Mouse (Mus musculus) heart, embryonic 10.5 days (tissue): ENCODE measurements around the gene Kctd11. TPM values are rescaled to one million over a fixed set of nuclear protein-coding genes. Genes with fewer than 3 reads are reported as not detected.

Experiments used
- DNase-seq: peaks from one replicate; pipeline ENCODE4 v3.0.0-alpha.2; 2017; ENCODE audit warnings: low spot score
- H3K27ac ChIP-seq: fragments of 300-500 bp; sonication (generic); 2 replicates; pipeline ENCODE4 v1.5.1; 2016; ENCODE audit warnings: mild to moderate bottlenecking
- H3K27me3 ChIP-seq: fragments of 300-500 bp; sonication (generic); 2 replicates; pipeline ENCODE4 v1.6.1; 2016; ENCODE audit warnings: mild to moderate bottlenecking; ENCODE audit not compliant: poor library complexity, insufficient read depth, severe bottlenecking
- H3K36me3 ChIP-seq: fragments of 300-500 bp; sonication (generic); 2 replicates; pipeline ENCODE4 v1.6.1; 2016; ENCODE audit warnings: mild to moderate bottlenecking, moderate library complexity
- H3K4me1 ChIP-seq: fragments of 300-500 bp; sonication (generic); 2 replicates; pipeline ENCODE4 v1.6.1; 2016; ENCODE audit warnings: mild to moderate bottlenecking
- H3K4me3 ChIP-seq: fragments of 300-500 bp; sonication (generic); 2 replicates; pipeline ENCODE4 v1.5.1; 2016; ENCODE audit warnings: mild to moderate bottlenecking, moderate library complexity
- H3K9me3 ChIP-seq: fragments of 300-500 bp; sonication (generic); 2 replicates; pipeline ENCODE4 v1.6.1; 2016; ENCODE audit warnings: mild to moderate bottlenecking, moderate library complexity
- WGBS: fragments of 180-500 bp; shearing (Covaris S2); methylation state at CpG from one replicate; pipeline ENCODE4 v1.1.7; 2016; 5-methylcytosine and 5-hydroxymethylcytosine counted together
- microRNA-seq: library from miRNA; unstranded; fragments of <30 nt; microRNA quantifications from one replicate; pipeline ENCODE4, GENCODE M21; 2017
- polyA plus RNA-seq: library from polyadenylated mRNA; unstranded; fragments of >200 nt; fragmentation: Nextera tagmentation; extraction: Ambion mirVana; gene quantifications from 2 replicates; pipeline ENCODE4 v1.2.1, GENCODE M21; 2016

The Kctd11 gene
- polyA plus RNA-seq, 1 experiment from 2014 or later = 6.2 TPM

GRCm38 (mm10) chr11:69833554-69833953, 47.7 kb downstream of the Kctd11 start:
- peak overlapping the region; percentile 67 for H3K4me3 ChIP-seq
- H3K36me3 ChIP-seq = peaks cover 13% of the 10 kb centered on the region
- peaks cover 49% of the 10 kb centered on the region for H3K27me3 ChIP-seq
- peaks cover 62% of the 10 kb centered on the region for H3K4me1 ChIP-seq
- H3K27ac ChIP-seq = peak overlapping the region; percentile 89
- no peak for DNase-seq
- WGBS = 39% methylated on average over 8 of the region's 8 CpGs
- H3K9me3 ChIP-seq = no peaks in the 10 kb centered on the region

DNA sequence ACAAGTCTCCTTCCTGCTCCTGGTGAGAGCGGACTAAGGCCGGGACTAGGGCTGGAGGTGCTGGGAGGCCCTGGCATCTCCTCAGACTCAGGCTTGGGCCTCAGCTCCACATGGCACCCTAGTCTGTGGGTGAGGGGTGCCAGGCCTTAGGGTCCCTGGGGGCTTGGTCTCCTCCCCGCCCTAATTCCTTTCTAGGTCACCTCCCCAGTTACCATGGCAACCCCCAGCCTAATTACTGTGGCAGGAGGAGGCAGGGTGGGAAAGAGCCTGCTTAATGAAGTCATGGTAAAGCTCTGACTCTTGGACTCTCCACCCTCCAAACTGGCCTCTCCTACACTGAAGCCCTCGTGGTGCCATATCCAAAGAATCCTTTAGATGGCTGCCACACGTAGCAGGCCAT, 52.4 kb downstream of the Kctd11 start:
- H3K36me3 ChIP-seq = peaks cover 49% of the 10 kb centered on the region
- no peak overlapping the region for H3K27ac ChIP-seq
- H3K4me3 ChIP-seq = no peak overlapping the region
- H3K9me3 ChIP-seq = no peaks in the 10 kb centered on the region
- H3K27me3 ChIP-seq = peaks cover 17% of the 10 kb centered on the region
- no peak for DNase-seq
- peaks cover 21% of the 10 kb centered on the region for H3K4me1 ChIP-seq
- 67% methylated on average over 5 of the region's 5 CpGs for WGBS

Small RNA genes within 50 kb of the gene (microRNA-seq; reads per million reads assigned to microRNA genes)
- not detected for gene Mir6924

Other genes with a start within 250 kb of the Kctd11 start
- 31.5 and 44.7 TPM in 2 replicates for gene Fxr2, start 248.4 kb downstream of the Kctd11 start, polyA plus RNA-seq
- gene Sox15, start 226.1 kb downstream of the Kctd11 start, polyA plus RNA-seq = 0.15 TPM in 1 of 2 replicates, not detected in the other
- gene Mpdu1, start 218.8 kb downstream of the Kctd11 start, polyA plus RNA-seq = 62.1 and 63.7 TPM in 2 replicates
- gene Cd68, start 215.3 kb downstream of the Kctd11 start, polyA plus RNA-seq = 2.0 and 4.4 TPM in 2 replicates
- gene Eif4a1, start 209.0 kb downstream of the Kctd11 start, polyA plus RNA-seq = 481 and 586 TPM in 2 replicates
- gene Senp3, start 199.3 kb downstream of the Kctd11 start, polyA plus RNA-seq = 95.3 and 108 TPM in 2 replicates
- 0.25 TPM in 1 of 2 replicates, not detected in the other for gene Tnfsf13, start 195.6 kb downstream of the Kctd11 start, polyA plus RNA-seq
- gene Tnfsf12, start 185.6 kb downstream of the Kctd11 start, polyA plus RNA-seq = 3.0 and 4.7 TPM in 2 replicates
- 1.8 and 2.2 TPM in 2 replicates for gene Tnfsfm13, start 185.3 kb downstream of the Kctd11 start, polyA plus RNA-seq
- gene Polr2a, start 122.8 kb downstream of the Kctd11 start, polyA plus RNA-seq = 24.9 and 29.6 TPM in 2 replicates
- gene Slc35g3, start 119.4 kb downstream of the Kctd11 start, polyA plus RNA-seq = 0.16 TPM in 1 of 2 replicates, not detected in the other
- gene Zbtb4, start 115.5 kb downstream of the Kctd11 start, polyA plus RNA-seq = 1.7 and 2.4 TPM in 2 replicates
- 3.9 and 4.9 TPM in 2 replicates for gene Chrnb1, start 85.5 kb downstream of the Kctd11 start, polyA plus RNA-seq
- gene Fgf11, start 79.5 kb downstream of the Kctd11 start, polyA plus RNA-seq = 0.97 and 1.1 TPM in 2 replicates
- 1.5 and 1.8 TPM in 2 replicates for gene Tmem102, start 75.8 kb downstream of the Kctd11 start, polyA plus RNA-seq
- gene Gm39566, start 66.1 kb downstream of the Kctd11 start, polyA plus RNA-seq = not detected in 2 replicates
- gene Spem2, start 62.9 kb downstream of the Kctd11 start, polyA plus RNA-seq = 0.08 TPM in 1 of 2 replicates, not detected in the other
- not detected in 2 replicates for gene Spem1, start 59.2 kb downstream of the Kctd11 start, polyA plus RNA-seq
- gene Nlgn2, start 43.6 kb downstream of the Kctd11 start, polyA plus RNA-seq = 1.3 and 3.7 TPM in 2 replicates
- gene Tmem256, start 42.9 kb downstream of the Kctd11 start, polyA plus RNA-seq = 294 and 327 TPM in 2 replicates
- 72.7 and 74.5 TPM in 2 replicates for gene Plscr3, start 35.0 kb downstream of the Kctd11 start, polyA plus RNA-seq
- gene Tnk1, start 22.7 kb downstream of the Kctd11 start, polyA plus RNA-seq = 0.28 and 1.2 TPM in 2 replicates
- gene Tmem95, start 3.4 kb downstream of the Kctd11 start, polyA plus RNA-seq = not detected in 2 replicates
- gene Acap1, start 14.1 kb upstream of the Kctd11 start, polyA plus RNA-seq = 10.6 and 16.2 TPM in 2 replicates
- 5.5 and 8.7 TPM in 2 replicates for gene 2810408A11Rik, start 19.6 kb upstream of the Kctd11 start, polyA plus RNA-seq
- gene Neurl4, start 19.7 kb upstream of the Kctd11 start, polyA plus RNA-seq = 8.3 and 12.7 TPM in 2 replicates
- 55.2 and 69.4 TPM in 2 replicates for gene Gps2, start 32.5 kb upstream of the Kctd11 start, polyA plus RNA-seq
- 2,011 and 2,470 TPM in 2 replicates for gene Eif5a, start 40.6 kb upstream of the Kctd11 start, polyA plus RNA-seq
- gene Ybx2, start 54.4 kb upstream of the Kctd11 start, polyA plus RNA-seq = 1.8 and 2.1 TPM in 2 replicates
- 17.8 and 24.1 TPM in 2 replicates for gene Slc2a4, start 66.8 kb upstream of the Kctd11 start, polyA plus RNA-seq
- gene Cldn7, start 83.4 kb upstream of the Kctd11 start, polyA plus RNA-seq = 4.7 and 22.3 TPM in 2 replicates
- gene Ctdnep1, start 99.8 kb upstream of the Kctd11 start, polyA plus RNA-seq = 20.5 and 23.8 TPM in 2 replicates
- gene Elp5, start 101.1 kb upstream of the Kctd11 start, polyA plus RNA-seq = 135 and 147 TPM in 2 replicates
- gene Gabarap, start 109.7 kb upstream of the Kctd11 start, polyA plus RNA-seq = 365 and 379 TPM in 2 replicates
- gene Phf23, start 114.4 kb upstream of the Kctd11 start, polyA plus RNA-seq = 51.8 and 73.3 TPM in 2 replicates
- 29.5 and 40.3 TPM in 2 replicates for gene Dvl2, start 119.2 kb upstream of the Kctd11 start, polyA plus RNA-seq
- 79.1 and 102 TPM in 2 replicates for gene Acadvl, start 134.0 kb upstream of the Kctd11 start, polyA plus RNA-seq
- 5.7 and 9.3 TPM in 2 replicates for gene Dlg4, start 135.5 kb upstream of the Kctd11 start, polyA plus RNA-seq
- gene Asgr1, start 172.7 kb upstream of the Kctd11 start, polyA plus RNA-seq = 0.23 and 0.93 TPM in 2 replicates
- 0.17 and 1.1 TPM in 2 replicates for gene Asgr2, start 211.2 kb upstream of the Kctd11 start, polyA plus RNA-seq
- 0.28 and 0.59 TPM in 2 replicates for gene Mgl2, start 248.9 kb upstream of the Kctd11 start, polyA plus RNA-seq